Mouse (Mus musculus) retina, adult 2 months (tissue): ENCODE results near the gene Psen1.

Experiments
- DNase-seq: peaks from one replicate; pipeline ENCODE4 v3.0.0-alpha.2; 2012; ENCODE audit warnings: low read depth, low spot score

Psen1 gene

DNA sequence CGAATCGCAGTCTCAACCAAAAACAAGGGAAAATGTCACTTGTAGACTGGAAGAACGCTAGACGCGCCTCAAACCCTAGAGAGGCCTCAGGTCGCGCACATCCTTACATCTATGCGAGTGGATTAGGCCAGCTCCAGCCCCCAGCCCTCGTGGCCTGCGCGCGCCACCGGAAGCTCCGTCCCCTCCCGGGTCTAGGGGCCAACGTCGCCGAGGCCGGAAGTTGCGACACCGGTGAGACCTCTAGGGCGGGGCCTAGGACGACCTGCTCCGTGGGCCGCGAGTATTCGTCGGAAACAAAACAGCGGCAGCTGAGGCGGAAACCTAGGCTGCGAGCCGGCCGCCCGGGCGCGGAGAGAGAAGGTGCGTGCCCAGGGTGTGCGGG lies at the start of gene Psen1:
Gene Psen1, plus strand, starts transcription at position 219 of the 382 bp plus-strand sequence.
- DNase-seq = peak; percentile 84

DNA sequence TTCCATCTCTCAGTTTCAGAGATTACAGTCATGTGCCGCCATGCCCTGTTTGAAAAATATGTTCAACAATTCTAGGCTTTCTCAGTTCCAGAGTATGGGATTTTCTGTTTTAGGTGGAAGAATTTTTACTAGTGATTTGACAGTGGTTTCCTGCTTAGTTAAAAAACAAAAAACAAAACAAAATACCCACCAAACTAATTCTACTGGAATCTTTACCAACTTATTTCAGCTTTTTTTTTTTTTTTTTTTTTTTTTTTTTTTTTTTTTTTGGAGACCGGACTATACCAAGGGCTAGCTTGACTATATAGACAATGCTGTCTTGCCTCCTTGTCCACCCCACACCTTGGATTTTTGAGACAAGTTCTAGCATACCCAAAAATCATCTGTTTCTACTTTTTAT lies 46.7 kb upstream of the Psen1 start:
- no peak for DNase-seq

- no peak for DNase-seq
These were observed 44.8 kb upstream of the Psen1 start for GRCm38 (mm10) chr12:83643116-83643515.

DNA sequence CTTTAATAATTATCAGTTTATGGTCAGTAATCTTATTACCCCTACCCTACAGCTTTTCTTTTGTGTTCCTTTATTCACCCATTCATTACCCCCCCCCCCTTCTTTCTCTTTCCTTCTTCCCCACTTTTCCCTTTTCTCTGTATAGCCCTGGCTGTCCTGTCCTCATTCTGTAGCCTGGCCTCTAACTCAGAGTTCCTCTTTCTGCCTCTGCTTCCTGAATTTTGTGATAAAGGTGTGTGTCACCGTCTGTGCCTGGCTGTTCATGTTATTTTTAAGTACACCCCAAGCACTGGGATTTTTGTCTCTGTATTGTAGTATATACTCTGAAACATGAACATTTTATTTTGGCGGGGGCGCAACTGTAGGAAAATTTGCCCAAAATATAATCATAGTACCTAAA lies 37.6 kb upstream of the Psen1 start:
- no peak for DNase-seq

DNA sequence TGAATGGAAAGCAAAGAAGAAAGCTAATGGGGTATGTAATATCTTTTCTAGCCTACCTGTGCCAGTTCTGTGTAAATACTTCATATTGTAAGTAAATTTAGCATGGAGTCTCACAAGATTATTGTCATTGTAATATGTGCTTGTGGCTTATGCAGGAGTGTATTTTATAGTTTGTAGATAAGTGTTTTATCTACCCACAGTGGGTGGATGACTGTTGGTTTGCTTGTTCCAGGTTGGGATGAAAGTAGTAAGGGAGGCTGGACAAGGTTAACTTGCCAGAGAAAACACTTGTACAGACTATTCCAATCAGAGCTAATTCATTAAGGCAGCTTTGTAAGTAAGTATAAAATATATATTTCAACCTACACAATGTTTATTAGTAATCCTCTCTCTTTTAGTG lies 36.5 kb upstream of the Psen1 start:
- no peak for DNase-seq

GRCm38 (mm10) chr12:83685466-83685865 lies 2.5 kb upstream of the Psen1 start:
- no peak for DNase-seq

GRCm38 (mm10) chr12:83686575-83687350 lies 1.2 kb upstream of the Psen1 start:
- no peak for DNase-seq

DNA sequence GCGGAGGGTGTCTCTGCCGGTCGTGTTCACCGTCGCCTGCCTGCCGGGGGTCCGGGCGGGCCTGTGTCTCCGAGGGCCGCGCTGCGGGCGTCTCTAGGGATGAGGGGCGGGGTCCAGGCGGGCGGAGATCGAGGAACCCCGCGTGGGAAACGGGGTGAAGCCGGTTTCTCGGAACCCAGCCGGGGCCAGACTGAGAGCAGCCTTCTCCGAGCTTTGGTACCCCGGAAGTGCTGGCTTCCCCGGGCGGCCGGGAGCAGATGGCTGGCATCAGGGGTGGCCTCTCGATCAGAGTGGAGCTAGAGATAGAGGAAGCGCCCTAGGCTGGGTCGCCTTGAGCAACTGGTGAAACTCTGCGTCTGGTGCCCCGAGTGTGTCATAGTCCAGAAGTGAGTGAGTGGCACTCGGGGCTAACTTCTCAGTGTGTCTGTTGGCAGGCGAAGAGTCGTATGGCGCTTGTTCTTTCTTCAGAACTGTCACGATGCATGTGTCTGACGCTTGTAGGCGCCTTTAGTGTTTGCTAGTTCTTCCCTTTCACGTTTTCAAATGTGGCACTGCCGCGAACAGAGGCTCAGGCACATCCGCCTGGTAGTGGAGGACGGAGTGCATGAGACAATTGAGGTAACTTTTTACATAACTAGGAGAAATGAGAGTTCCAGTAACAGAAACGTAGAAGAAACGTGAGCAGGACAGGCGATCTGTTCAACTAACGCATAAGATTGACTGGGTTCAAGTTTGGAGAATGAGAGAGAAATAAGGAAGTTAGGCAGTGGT lies 549 bp downstream of the Psen1 start:
- no peak for DNase-seq

GRCm38 (mm10) chr12:83689087-83689432 lies 1.1 kb downstream of the Psen1 start:
- no peak for DNase-seq

DNA sequence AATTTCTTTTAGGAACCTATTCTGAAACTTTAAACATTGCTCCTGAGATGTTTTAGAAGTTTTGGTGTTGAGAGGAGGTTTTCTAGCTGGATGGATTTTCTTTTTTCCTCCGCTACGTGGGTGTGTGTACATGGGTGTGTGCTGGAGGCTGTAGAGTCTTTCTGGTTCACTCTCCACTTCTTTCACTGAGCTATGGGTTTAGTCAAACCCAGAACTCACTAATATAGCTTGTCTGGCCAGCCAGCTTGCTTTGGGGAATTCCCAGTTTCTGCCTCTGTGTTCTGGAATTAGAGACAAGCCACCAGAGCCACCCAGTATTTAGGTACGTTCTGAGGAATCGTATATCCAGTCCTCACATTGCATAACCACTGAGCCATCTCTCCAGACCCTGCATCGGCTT lies 6.1 kb downstream of the Psen1 start:
- DNase-seq = no peak

- DNase-seq = no peak
These were observed 6.7 kb downstream of the Psen1 start for GRCm38 (mm10) chr12:83694669-83695068.

- no peak for DNase-seq
These were observed 10.7 kb downstream of the Psen1 start for GRCm38 (mm10) chr12:83698637-83699036.

GRCm38 (mm10) chr12:83701608-83702007 lies 13.7 kb downstream of the Psen1 start:
- DNase-seq = no peak

DNA sequence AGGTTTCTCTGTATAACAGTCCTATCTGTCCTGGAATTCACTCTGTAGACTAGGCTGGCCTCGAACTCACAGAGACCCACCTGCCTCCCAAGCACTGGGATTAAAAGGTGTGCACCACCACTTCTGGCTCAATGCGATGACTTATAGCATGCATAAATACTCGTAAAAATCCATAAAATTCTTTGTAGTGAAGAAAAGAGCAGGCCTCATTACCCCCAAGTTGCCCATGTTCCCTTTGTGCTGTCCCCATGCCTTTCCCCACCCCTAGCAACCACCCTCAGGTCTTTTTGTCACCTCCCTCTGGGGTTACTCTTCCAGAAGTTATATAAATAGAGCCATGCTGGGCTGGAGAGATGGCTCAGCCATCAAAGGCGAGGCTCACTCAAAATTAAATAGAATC lies 14.8 kb downstream of the Psen1 start:
- DNase-seq = no peak

DNA sequence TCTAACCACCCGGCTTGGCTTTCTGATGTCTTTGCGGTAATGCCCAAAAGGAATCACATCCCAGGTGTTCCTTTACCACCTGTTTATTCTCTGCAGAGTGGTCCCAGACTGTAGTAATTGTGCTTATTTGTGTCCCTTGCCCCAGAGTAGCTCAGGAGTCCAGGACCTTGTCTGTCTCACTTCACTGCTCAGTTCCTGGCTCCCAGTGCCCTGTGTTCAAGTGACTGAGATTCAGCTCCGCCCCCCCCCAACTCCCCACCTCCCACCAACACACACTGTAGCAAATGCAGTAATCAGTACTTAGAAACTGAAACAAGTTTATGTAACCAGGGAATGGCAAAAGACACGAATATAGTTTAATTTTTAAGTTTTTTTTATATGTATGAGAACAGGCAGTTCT lies 19.0 kb downstream of the Psen1 start:
- no peak for DNase-seq

GRCm38 (mm10) chr12:83708160-83709092 lies 20.5 kb downstream of the Psen1 start:
- no peak for DNase-seq

GRCm38 (mm10) chr12:83709934-83710333 lies 22.0 kb downstream of the Psen1 start:
- DNase-seq = no peak

GRCm38 (mm10) chr12:83713749-83714148 lies 25.8 kb downstream of the Psen1 start:
- peak; percentile 33 for DNase-seq

- DNase-seq = no peak
These were observed 28.6 kb downstream of the Psen1 start for GRCm38 (mm10) chr12:83716416-83717184.

DNA sequence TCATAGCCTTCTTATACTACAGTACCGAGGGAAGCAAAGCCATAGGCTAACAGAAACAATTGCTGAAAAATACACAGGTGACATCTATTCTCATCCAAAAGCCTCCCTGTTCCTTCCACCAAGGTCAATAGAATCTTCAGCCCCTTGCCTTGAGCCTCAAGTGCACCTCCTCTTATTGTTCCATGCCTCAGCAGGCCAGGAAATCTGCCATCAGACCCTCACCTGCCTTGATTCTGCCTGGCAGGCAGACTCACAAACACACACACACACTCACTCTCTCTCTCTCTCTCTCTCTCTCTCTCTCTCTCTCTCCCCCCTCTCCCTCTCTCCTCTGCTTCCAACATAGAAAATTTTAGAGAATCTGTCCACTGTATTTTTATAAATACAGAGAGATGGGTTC lies 31.5 kb downstream of the Psen1 start:
- DNase-seq = no peak

- no peak for DNase-seq
These were observed 33.3 kb downstream of the Psen1 start for GRCm38 (mm10) chr12:83721281-83721680.
